Mouse (Mus musculus): ENCODE measurements at regions not wholly inside any gene's neighbourhood (a gene's known extent, or its start where the extent isn't known, plus 50 kb on each side); places are given as distances from the start of the nearest gene placed in this dataset.

- TF ChIP-seq POLR2A (IDR thresholded peaks at IDR 0.05; ENCODE audit: insufficient read depth, low read depth, low read length) (no peak), CTCF (IDR thresholded peaks at IDR 0.05; ENCODE audit: insufficient read depth, low read depth, low read length) (no peak)
Observed at GRCm38 (mm10) chr3:133665425-133666317, 120.7 kb upstream of the Tet2 start.

All from olfactory bulb, adult 2 months (tissue).